Mouse (Mus musculus) forebrain, embryonic 10.5 days (tissue): Measurements from ENCODE around the gene Cd27. TPM values are rescaled to one million over a fixed set of nuclear protein-coding genes. Genes with fewer than 3 reads are reported as not detected.

Experiments used
- DNase-seq: peaks from one replicate; pipeline ENCODE4 v3.0.0-alpha.2; 2017; ENCODE audit warnings: low spot score; ENCODE audit errors: extremely low spot score
- H3K27ac ChIP-seq: fragments of 300-500 bp; sonication (generic); 2 replicates; pipeline ENCODE4 v1.5.1; 2016; ENCODE audit warnings: mild to moderate bottlenecking
- H3K27me3 ChIP-seq: fragments of 300-500 bp; sonication (generic); 2 replicates; pipeline ENCODE4 v1.6.1; 2016; ENCODE audit warnings: mild to moderate bottlenecking; ENCODE audit not compliant: poor library complexity, severe bottlenecking
- H3K36me3 ChIP-seq: fragments of 300-500 bp; sonication (generic); replicated peaks from 2 replicates; pipeline ENCODE4 v1.6.1; 2016; ENCODE audit warnings: mild to moderate bottlenecking, moderate library complexity
- H3K4me1 ChIP-seq: fragments of 300-500 bp; sonication (generic); 2 replicates; pipeline ENCODE4 v1.6.1; 2016
- H3K4me3 ChIP-seq: fragments of 300-500 bp; sonication (generic); 2 replicates; pipeline ENCODE4 v1.5.1; 2016; ENCODE audit warnings: mild to moderate bottlenecking, moderate library complexity
- H3K9me3 ChIP-seq: fragments of 300-500 bp; sonication (generic); 2 replicates; pipeline ENCODE4 v1.6.1; 2016; ENCODE audit warnings: mild to moderate bottlenecking, moderate library complexity
- WGBS: fragments of 180-500 bp; shearing (Covaris S2); methylation state at CpG from one replicate; pipeline ENCODE4 v1.1.7; 2016; 5-methylcytosine and 5-hydroxymethylcytosine counted together
- polyA plus RNA-seq: library from polyadenylated mRNA; unstranded; fragments of >200 nt; fragmentation: Nextera tagmentation; extraction: Ambion mirVana; gene quantifications from 2 replicates; pipeline ENCODE4 v1.2.1, GENCODE M21; 2016

Gene Cd27
- polyA plus RNA-seq, 1 experiment from 2014 or later, result 1.1 TPM

DNA sequence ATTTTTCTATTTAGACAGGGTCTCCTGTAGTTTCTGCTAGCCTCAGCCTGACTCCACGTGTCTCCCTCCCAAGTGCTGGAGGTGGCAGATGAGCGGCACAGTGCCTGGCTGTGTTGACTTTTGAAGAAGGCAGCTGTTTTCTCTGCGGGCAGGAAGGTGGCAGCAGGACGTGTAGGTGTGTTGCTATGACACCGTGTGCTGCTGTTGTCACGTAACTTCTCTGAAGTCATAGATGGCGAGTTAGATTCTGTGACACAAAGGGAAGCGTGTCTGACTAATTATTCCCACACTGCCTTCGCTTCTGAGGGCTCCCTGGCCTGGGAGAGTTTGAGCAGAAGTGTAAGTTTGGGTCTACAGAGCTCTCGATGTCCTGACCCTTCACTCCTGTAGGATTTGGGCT is 28.4 kb upstream of the Cd27 start:
- no peak overlapping the region for H3K27ac ChIP-seq
- peaks cover 3% of the 10 kb centered on the region for H3K27me3 ChIP-seq
- H3K9me3 ChIP-seq, result no peaks in the 10 kb centered on the region
- H3K4me3 ChIP-seq, result no peak overlapping the region
- WGBS, result 77% methylated on average over 10 of the region's 10 CpGs
- H3K36me3 ChIP-seq, result no peaks in the 10 kb centered on the region
- no peak for DNase-seq
- no peaks in the 10 kb centered on the region for H3K4me1 ChIP-seq

DNA sequence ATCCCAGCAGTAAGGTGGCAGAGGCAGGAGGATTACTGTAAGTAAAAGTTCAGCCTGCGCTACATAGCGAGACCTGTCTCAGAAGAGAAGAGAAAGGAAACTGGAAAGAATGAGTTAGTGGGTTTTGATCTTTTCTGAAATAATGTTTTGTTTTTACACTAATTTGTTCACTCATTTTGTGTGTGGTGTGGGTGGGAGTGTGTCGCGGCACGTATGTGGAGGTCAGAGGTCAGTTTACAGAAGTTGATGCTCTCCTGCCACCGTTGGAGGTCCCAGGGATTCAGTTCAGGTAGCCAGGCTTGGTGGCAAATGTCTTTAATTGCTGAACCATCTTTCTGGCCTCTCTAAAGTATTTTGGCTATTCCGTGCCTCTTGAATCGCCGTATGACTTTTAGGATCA is 27.4 kb upstream of the Cd27 start:
- DNase-seq, result no peak
- no peaks in the 10 kb centered on the region for H3K4me1 ChIP-seq
- no peaks in the 10 kb centered on the region for H3K27me3 ChIP-seq
- no peak overlapping the region for H3K4me3 ChIP-seq
- no peaks in the 10 kb centered on the region for H3K36me3 ChIP-seq
- no peaks in the 10 kb centered on the region for H3K9me3 ChIP-seq
- H3K27ac ChIP-seq, result no peak overlapping the region
- WGBS, result 93% methylated on average over 9 of the region's 9 CpGs

DNA sequence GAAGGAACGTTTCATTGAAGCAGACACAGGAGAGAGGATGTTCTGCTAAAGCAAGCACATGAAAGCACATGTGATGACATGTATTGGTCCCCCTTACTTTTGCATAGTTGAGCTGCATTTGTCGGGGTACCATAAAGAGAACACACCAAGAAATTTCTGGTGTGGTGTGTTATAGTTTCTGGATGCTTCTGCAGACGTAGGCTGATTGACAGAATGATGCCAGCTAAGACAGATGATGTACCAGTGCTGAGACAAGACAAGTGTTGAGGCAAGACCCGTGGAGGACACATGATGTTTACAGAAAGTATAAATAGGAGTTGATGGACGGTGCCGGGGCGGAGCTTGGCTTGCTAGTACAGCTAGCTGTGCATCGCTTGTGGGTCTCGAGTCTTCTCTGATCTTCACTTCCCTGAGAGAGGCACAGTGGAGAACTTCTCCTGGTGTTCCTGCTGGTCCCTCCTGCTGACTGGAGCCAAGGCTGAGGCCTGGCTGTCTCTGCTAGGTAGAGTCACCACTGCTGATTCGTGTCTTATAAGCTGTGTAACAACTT is 23.3 kb upstream of the Cd27 start:
- no peaks in the 10 kb centered on the region for H3K27me3 ChIP-seq
- DNase-seq, result no peak
- H3K4me3 ChIP-seq, result no peak overlapping the region
- no peaks in the 10 kb centered on the region for H3K9me3 ChIP-seq
- 89% methylated on average over 10 of the region's 10 CpGs for WGBS
- H3K36me3 ChIP-seq, result no peaks in the 10 kb centered on the region
- H3K4me1 ChIP-seq, result peaks cover 4% of the 10 kb centered on the region; the same call in 1 of the 2 replicates
- no peak overlapping the region for H3K27ac ChIP-seq

- peaks cover 13% of the 10 kb centered on the region for H3K4me1 ChIP-seq
- WGBS, result 83% methylated on average over 8 of the region's 8 CpGs
- no peaks in the 10 kb centered on the region for H3K27me3 ChIP-seq
- H3K9me3 ChIP-seq, result no peaks in the 10 kb centered on the region
- DNase-seq, result no peak
- H3K4me3 ChIP-seq, result no peak overlapping the region
- no peaks in the 10 kb centered on the region for H3K36me3 ChIP-seq
- H3K27ac ChIP-seq, result no peak overlapping the region
Observed at GRCm38 (mm10) chr6:125256222-125256966, 19.6 kb upstream of the Cd27 start.

DNA sequence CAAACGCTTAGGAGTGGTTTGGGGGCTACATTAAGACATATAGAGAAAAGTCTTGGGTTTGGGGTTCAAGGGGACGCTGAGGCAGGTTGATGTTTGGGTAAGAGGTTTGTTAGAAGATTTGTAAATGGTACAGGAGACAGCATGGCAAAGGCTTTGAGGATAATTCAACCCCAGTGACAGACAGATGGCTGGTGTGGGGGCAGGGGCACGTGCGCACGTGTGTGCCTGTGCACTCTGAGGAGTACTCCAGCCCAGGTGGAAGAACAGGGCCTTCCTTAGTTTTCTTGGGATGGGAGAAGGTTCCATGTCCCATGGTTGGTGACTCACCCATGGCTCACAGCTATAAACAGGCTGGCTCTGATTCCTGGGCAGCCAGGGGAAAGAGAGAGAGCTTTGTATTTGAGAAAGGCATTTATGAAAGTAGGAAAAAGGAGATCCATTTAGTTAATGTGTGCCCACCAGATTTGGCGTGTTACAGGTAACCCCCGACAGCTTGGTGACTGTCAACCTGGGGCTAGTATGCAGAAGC is 18.8 kb upstream of the Cd27 start:
- Histone ChIP-seq H3K4me3 (no peak overlapping the region), H3K4me1 (peaks cover 13% of the 10 kb centered on the region), H3K27me3 (no peaks in the 10 kb centered on the region), H3K36me3 (no peaks in the 10 kb centered on the region), H3K27ac (no peak overlapping the region), H3K9me3 (no peaks in the 10 kb centered on the region)
- no peak for DNase-seq
- WGBS, result 84% methylated on average over 7 of the region's 7 CpGs

- WGBS, result 84% methylated on average over 14 of the region's 14 CpGs
Observed at GRCm38 (mm10) chr6:125253863-125254715, 17.3 kb upstream of the Cd27 start.

GRCm38 (mm10) chr6:125252711-125253110 is 15.9 kb upstream of the Cd27 start:
- H3K9me3 ChIP-seq, result no peaks in the 10 kb centered on the region
- no peaks in the 10 kb centered on the region for H3K36me3 ChIP-seq
- 95% methylated on average over 8 of the region's 8 CpGs for WGBS
- H3K27ac ChIP-seq, result no peak overlapping the region
- H3K4me3 ChIP-seq, result no peak overlapping the region
- peaks cover 10% of the 10 kb centered on the region for H3K4me1 ChIP-seq
- no peak for DNase-seq
- no peaks in the 10 kb centered on the region for H3K27me3 ChIP-seq

More at GRCm38 (mm10) chr6:125253863-125254715, 17.3 kb upstream of the Cd27 start:
- no peaks in the 10 kb centered on the region for H3K9me3 ChIP-seq
- H3K4me1 ChIP-seq, result peaks cover 13% of the 10 kb centered on the region
- H3K27ac ChIP-seq, result no peak overlapping the region
- H3K36me3 ChIP-seq, result no peaks in the 10 kb centered on the region
- no peak overlapping the region for H3K4me3 ChIP-seq
- no peaks in the 10 kb centered on the region for H3K27me3 ChIP-seq
- DNase-seq, result no peak

DNA sequence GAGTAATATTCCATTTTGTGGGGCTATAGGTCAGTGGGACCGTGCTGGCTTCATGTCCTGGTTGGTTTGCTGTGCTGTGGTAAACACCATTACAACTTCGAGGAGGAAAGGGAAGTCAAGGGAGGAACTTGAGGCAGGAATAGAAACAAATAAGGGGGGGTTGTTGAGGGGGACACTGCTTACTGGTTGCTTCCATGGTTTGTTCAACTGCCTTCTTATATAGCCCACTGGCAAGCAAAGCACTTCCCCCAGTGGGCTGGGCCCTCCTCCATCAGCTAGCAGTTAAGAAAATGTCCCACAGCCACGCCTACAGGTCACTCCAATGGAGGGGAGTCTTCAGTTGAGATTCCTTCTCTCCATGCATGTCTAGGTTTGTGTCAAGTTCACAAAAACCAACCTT is 15.5 kb upstream of the Cd27 start:
- Histone ChIP-seq H3K9me3 (no peaks in the 10 kb centered on the region), H3K27ac (no peak overlapping the region), H3K4me3 (no peak overlapping the region), H3K27me3 (no peaks in the 10 kb centered on the region), H3K36me3 (no peaks in the 10 kb centered on the region), H3K4me1 (peaks cover 9% of the 10 kb centered on the region)
- WGBS, result 81% methylated on average over 3 of the region's 3 CpGs
- no peak for DNase-seq

DNA sequence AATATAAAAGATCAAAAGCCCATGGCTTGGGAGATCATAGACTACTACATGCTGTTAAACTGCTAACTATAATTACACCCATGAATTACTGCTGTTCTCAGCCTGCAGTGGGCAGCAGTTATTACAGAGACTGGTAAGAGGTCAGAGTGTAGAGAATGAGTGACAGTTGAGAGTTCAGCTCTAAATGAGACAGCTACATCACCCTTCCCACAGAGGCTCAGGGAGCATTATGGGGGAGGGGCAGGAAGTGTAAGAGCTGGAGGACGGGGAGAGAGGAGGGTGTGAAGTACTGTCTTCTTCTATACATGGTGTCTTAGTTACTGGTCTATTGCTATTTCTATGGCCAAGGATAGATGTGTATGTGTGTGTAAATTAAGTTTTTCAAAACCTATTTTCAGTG is 7.7 kb upstream of the Cd27 start:
- no peak for DNase-seq
- no peak overlapping the region for H3K4me3 ChIP-seq
- no peaks in the 10 kb centered on the region for H3K27me3 ChIP-seq
- WGBS, result 46% methylated on average over 1 of the region's 1 CpGs
- no peaks in the 10 kb centered on the region for H3K36me3 ChIP-seq
- H3K4me1 ChIP-seq, result 0 out of 2 replicates have a peak, but pooled peaks cover 3% of the 10 kb centered on the region
- H3K9me3 ChIP-seq, result no peaks in the 10 kb centered on the region
- H3K27ac ChIP-seq, result no peak overlapping the region

DNA sequence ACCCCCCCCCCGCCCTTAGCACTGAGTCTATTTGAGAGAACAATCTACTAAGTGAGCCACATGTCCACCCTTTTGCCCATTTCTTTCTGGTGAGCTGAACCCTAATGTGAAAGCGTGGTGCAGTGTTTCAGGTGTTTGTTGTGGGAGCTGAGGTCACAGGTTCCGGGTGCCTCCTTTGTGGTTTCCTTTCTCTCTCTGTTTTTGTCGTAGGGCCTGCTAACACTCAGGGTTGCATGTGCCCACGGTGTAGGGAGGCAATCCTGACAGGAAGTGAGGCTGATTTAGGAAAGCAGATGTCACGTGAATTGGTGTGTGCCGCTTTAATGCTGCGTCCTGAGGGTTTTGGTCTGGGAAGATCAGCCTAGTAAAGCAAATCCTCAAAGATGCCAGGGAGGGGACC is 4.8 kb upstream of the Cd27 start:
- no peak overlapping the region for H3K4me3 ChIP-seq
- DNase-seq, result no peak
- H3K9me3 ChIP-seq, result no peaks in the 10 kb centered on the region
- H3K4me1 ChIP-seq, result peaks cover 8% of the 10 kb centered on the region
- WGBS, result 83% methylated on average over 8 of the region's 8 CpGs
- no peak overlapping the region for H3K27ac ChIP-seq
- no peaks in the 10 kb centered on the region for H3K27me3 ChIP-seq
- no peaks in the 10 kb centered on the region for H3K36me3 ChIP-seq

GRCm38 (mm10) chr6:125240617-125241016 is 3.8 kb upstream of the Cd27 start:
- DNase-seq, result no peak
- Histone ChIP-seq H3K4me3 (no peak overlapping the region), H3K9me3 (no peaks in the 10 kb centered on the region), H3K4me1 (peaks cover 14% of the 10 kb centered on the region), H3K27me3 (no peaks in the 10 kb centered on the region), H3K27ac (no peak overlapping the region), H3K36me3 (no peaks in the 10 kb centered on the region)
- WGBS, result 91% methylated on average over 5 of the region's 5 CpGs

DNA sequence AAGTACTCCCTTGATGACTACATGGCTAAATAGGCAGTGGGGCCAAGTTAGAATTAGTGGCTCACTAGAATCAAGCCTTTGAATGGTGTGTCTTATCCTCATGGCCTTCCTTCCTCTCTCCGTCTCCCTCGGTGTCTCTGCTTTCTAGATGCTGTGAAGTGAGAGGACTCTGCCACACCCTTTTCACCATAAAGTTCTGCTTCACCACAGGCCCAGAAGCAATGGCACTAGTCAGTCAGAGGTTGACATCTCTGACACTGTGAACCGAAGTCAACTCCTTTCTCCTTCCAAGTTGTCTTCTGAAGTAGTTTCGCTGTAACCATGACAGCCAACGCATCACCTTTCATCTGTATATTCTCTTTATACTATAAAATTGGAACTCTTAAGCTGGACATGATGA is 2.7 kb upstream of the Cd27 start:
- peaks cover 13% of the 10 kb centered on the region for H3K4me1 ChIP-seq
- no peak for DNase-seq
- 92% methylated on average over 5 of the region's 5 CpGs for WGBS
- no peak overlapping the region for H3K27ac ChIP-seq
- no peaks in the 10 kb centered on the region for H3K27me3 ChIP-seq
- no peaks in the 10 kb centered on the region for H3K9me3 ChIP-seq
- no peaks in the 10 kb centered on the region for H3K36me3 ChIP-seq
- no peak overlapping the region for H3K4me3 ChIP-seq

DNA sequence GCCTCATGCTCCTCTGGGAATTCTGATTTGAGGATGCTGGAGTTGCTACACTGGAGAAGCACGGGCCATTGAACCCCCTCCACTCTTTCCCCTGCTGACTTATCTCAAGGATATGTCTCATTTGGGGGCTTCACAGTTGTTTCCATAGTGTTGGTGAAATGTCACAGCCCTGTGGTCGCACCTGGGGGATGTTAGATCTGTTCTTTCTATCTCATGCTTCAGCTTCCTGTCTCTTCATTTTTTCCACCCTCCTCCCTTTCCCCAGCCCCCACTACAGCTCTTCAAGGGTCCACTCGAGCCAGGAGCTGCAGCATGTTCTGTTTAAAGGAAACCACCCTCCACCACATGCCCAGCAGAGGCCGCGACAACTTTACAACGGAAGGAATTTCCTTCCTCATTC is 1.6 kb upstream of the Cd27 start:
- no peaks in the 10 kb centered on the region for H3K36me3 ChIP-seq
- H3K4me3 ChIP-seq, result no peak overlapping the region
- H3K9me3 ChIP-seq, result no peaks in the 10 kb centered on the region
- no peak for DNase-seq
- peaks cover 18% of the 10 kb centered on the region for H3K4me1 ChIP-seq
- H3K27me3 ChIP-seq, result no peaks in the 10 kb centered on the region
- 84% methylated on average over 6 of the region's 6 CpGs for WGBS
- H3K27ac ChIP-seq, result no peak overlapping the region
